Mouse (Mus musculus) stomach, embryonic 14.5 days (tissue): ENCODE measurements around the gene Tecpr1. TPM values are rescaled to one million over a fixed set of nuclear protein-coding genes. Genes with fewer than 3 reads are reported as not detected.

Source experiments
- ATAC-seq: fragments of 200-750 bp; cut with Nextera tagmentation; 2 replicates; pipeline ENCODE4 v1.8.0; 2017; ENCODE audit warnings: low read depth, moderate TSS enrichment; ENCODE audit not compliant: insufficient number of reproducible peaks, insufficient read depth, low FRiP score
- H3K27ac ChIP-seq: fragments of 300-500 bp; sonication (generic); 2 replicates; pipeline ENCODE4 v1.5.1; 2014; ENCODE audit warnings: mild to moderate bottlenecking, low read length, moderate library complexity, mixed read lengths
- H3K27me3 ChIP-seq: fragments of 300-500 bp; sonication (generic); 2 replicates; pipeline ENCODE4 v1.6.1; 2014; ENCODE audit warnings: low read length, control low read depth, mixed read lengths; ENCODE audit not compliant: control insufficient read depth, insufficient read depth
- H3K36me3 ChIP-seq: fragments of 300-500 bp; sonication (generic); 2 replicates; pipeline ENCODE4 v1.6.1; 2014; ENCODE audit warnings: mild to moderate bottlenecking, control low read depth, low read length, moderate library complexity, mixed read lengths; ENCODE audit not compliant: control insufficient read depth, insufficient read depth
- H3K4me1 ChIP-seq: fragments of 300-500 bp; sonication (generic); 2 replicates; pipeline ENCODE4 v1.6.1; 2014; ENCODE audit warnings: low read length, control low read depth, mixed read lengths; ENCODE audit not compliant: control insufficient read depth, insufficient read depth
- H3K4me2 ChIP-seq: fragments of 300-500 bp; sonication (generic); replicated peaks from 2 replicates; pipeline ENCODE4 v1.6.1; 2014; ENCODE audit warnings: low read depth, low read length, control low read depth
- H3K4me3 ChIP-seq: fragments of 300-500 bp; sonication (generic); 2 replicates; pipeline ENCODE4 v1.5.1; 2014; ENCODE audit warnings: low read depth, low read length, control low read depth
- H3K9ac ChIP-seq: fragments of 300-500 bp; sonication (generic); replicated peaks from 2 replicates; pipeline ENCODE4 v1.6.1; 2014; ENCODE audit warnings: low read depth, mild to moderate bottlenecking, control low read depth, low read length, moderate library complexity, mixed read lengths
- H3K9me3 ChIP-seq: fragments of 300-500 bp; sonication (generic); 2 replicates; pipeline ENCODE4 v1.6.1; 2016; ENCODE audit warnings: low read depth, low read length, control low read depth; ENCODE audit not compliant: control insufficient read depth
- WGBS: fragments of 180-500 bp; shearing (Covaris S2); extraction: QIAGEN DNeasy Blood & Tissue Kit; methylation state at CpG from one replicate; pipeline ENCODE4 v1.1.7; 2014; 5-methylcytosine and 5-hydroxymethylcytosine counted together
- polyA plus RNA-seq: library from polyadenylated mRNA; unstranded; fragments of >200 nt; fragmentation: Nextera tagmentation; extraction: Ambion mirVana; gene quantifications from 2 replicates; pipeline ENCODE4 v1.2.1, GENCODE M21; 2014

The Tecpr1 gene
- polyA plus RNA-seq, 1 experiment from 2014 or later = 17.0 TPM

DNA sequence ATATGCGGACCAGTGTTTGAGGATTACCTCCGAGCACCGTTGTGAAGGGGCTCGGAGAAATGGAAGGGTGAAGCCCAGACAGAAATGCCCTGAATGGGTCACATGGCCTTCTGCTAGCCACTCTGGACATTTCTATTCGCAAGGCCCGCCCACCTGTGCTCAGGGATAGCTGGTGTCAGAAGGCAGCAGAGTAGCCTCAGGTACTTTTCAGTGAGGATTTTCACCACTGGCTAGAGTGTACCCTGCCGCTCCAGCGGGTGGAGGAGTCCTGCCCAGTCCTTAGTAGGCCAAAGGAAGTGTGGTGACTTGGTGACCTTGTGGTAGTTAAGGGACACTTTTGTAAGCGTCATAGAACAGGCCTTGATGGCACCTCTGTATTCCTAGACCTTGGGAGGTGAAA, 37.9 kb upstream of the Tecpr1 start:
- Histone ChIP-seq H3K27ac (no peak overlapping the region), H3K36me3 (peaks cover 32% of the 10 kb centered on the region), H3K4me2 (no peak overlapping the region), H3K27me3 (no peaks in the 10 kb centered on the region), H3K4me3 (no peak overlapping the region), H3K9ac (no peak overlapping the region), H3K9me3 (no peaks in the 10 kb centered on the region), H3K4me1 (peaks cover 34% of the 10 kb centered on the region)
- ATAC-seq = no peak
- 70% methylated on average over 9 of the region's 9 CpGs for WGBS

DNA sequence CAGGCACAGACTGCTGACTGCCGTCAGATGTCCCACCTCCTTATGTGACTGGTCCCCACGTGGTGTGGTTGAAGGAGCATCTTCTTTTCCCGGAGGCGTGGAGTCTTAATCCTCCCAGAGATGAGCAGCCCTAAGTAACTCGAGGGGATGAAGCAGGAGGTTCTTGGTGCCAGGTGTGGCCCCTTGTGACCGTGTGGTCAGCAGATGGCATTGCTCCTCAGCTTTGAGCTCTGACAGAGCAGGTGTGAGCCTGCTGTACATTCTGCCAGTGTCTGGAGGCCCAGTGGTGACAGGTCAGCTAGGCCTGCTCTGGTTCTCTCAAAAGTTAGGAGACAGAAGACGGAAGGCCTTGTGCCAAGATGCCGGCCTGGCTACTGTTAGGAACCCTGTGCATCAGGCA, 37.0 kb upstream of the Tecpr1 start:
- no peak overlapping the region for H3K4me2 ChIP-seq
- ATAC-seq = no peak
- H3K9ac ChIP-seq = no peak overlapping the region
- H3K36me3 ChIP-seq = peaks cover 30% of the 10 kb centered on the region
- H3K4me3 ChIP-seq = no peak overlapping the region
- no peak overlapping the region for H3K27ac ChIP-seq
- H3K9me3 ChIP-seq = no peaks in the 10 kb centered on the region
- H3K27me3 ChIP-seq = no peaks in the 10 kb centered on the region
- peaks cover 35% of the 10 kb centered on the region for H3K4me1 ChIP-seq
- 74% methylated on average over 8 of the region's 8 CpGs for WGBS

DNA sequence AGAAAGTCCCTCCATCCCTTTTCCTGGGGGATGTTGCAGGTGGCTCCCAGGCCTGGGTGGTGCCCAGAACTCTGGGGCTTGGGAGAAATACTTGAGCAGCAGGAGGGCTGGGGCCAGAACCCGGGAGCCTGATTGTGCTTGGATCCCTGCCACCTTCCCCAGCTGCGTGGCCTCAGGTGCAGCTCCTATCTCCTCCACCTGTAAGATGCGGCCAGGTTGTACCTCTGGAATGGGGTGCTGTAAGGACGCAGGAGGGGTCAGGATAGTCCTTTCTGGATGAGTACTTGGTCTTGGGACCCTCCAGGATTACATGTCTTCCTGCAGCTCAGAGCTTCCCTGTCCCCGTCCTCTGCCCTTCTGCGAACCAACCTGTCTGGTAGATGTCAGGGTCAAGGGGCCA, 35.8 kb upstream of the Tecpr1 start:
- Histone ChIP-seq H3K4me3 (no peak overlapping the region), H3K9ac (no peak overlapping the region), H3K27me3 (no peaks in the 10 kb centered on the region), H3K27ac (no peak overlapping the region), H3K36me3 (peaks cover 20% of the 10 kb centered on the region; the same call in 1 of the 2 replicates), H3K4me2 (no peak overlapping the region), H3K4me1 (peaks cover 39% of the 10 kb centered on the region), H3K9me3 (no peaks in the 10 kb centered on the region)
- 59% methylated on average over 6 of the region's 6 CpGs for WGBS
- no peak for ATAC-seq

DNA sequence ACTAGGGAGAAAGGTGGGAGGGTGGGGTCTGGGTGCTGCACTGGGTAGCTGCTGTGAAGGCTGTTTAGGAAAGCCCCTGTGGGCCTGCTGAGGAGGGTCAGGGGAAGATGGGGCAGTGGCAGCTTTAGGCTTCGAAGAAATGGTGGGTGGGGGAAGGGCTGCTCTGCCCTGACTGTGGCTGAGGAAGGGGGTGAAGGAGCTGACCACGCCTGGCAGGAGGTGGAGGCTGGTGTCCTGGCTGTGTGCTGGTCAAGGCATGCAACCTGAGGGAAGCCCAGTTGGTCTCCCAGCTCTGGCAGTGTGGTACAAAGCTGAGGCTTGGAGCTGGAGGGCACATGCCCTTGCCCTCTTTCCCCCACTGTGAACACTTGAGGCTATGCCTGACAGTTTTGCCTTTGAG, 35.3 kb upstream of the Tecpr1 start:
- peaks cover 19% of the 10 kb centered on the region; the same call in 1 of the 2 replicates for H3K36me3 ChIP-seq
- H3K9me3 ChIP-seq = no peaks in the 10 kb centered on the region
- H3K4me3 ChIP-seq = peak overlapping the region; percentile 17; the same call in 1 of the 2 replicates
- WGBS = 12% methylated on average over 2 of the region's 2 CpGs
- no peak overlapping the region for H3K9ac ChIP-seq
- peaks cover 40% of the 10 kb centered on the region for H3K4me1 ChIP-seq
- no peaks in the 10 kb centered on the region for H3K27me3 ChIP-seq
- H3K4me2 ChIP-seq = peak overlapping the region; percentile 84
- H3K27ac ChIP-seq = no peak overlapping the region; the same call in 1 of the 2 replicates
- ATAC-seq = no peak

DNA sequence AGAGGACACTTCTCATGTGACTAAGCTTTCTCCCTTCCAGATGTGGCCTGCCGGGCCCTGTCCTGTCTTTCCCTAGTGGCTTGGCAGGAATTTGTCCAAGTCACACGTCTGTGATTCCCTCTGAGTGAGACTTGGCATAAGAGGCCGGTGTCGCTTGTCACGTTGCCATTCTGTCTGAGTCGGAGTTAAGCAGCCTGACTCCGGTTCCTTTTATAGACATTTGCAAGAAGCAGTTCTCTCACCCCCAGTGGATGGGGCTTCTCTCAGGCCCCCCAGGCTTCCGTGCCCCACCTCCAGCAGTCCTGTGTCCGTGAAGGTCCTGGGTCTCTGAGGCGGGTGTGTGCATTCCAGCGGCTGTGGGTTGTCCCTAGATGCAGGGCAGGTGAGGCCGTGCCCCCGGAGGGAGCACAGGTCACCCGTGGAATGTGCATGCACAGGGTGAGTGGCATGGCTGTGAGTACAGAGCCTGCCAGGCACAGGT, 34.8 kb upstream of the Tecpr1 start:
- Histone ChIP-seq H3K9ac (peak overlapping the region; percentile 95; the same call in 1 of the 2 replicates), H3K4me3 (peak overlapping the region; percentile 17), H3K4me1 (peaks cover 36% of the 10 kb centered on the region), H3K4me2 (peak overlapping the region; percentile 84), H3K27me3 (no peaks in the 10 kb centered on the region), H3K36me3 (peaks cover 19% of the 10 kb centered on the region; the same call in 1 of the 2 replicates), H3K27ac (peak overlapping the region; percentile 48; the same call in 1 of the 2 replicates), H3K9me3 (no peaks in the 10 kb centered on the region)
- WGBS = 19% methylated on average over 14 of the region's 14 CpGs
- ATAC-seq = no peak

DNA sequence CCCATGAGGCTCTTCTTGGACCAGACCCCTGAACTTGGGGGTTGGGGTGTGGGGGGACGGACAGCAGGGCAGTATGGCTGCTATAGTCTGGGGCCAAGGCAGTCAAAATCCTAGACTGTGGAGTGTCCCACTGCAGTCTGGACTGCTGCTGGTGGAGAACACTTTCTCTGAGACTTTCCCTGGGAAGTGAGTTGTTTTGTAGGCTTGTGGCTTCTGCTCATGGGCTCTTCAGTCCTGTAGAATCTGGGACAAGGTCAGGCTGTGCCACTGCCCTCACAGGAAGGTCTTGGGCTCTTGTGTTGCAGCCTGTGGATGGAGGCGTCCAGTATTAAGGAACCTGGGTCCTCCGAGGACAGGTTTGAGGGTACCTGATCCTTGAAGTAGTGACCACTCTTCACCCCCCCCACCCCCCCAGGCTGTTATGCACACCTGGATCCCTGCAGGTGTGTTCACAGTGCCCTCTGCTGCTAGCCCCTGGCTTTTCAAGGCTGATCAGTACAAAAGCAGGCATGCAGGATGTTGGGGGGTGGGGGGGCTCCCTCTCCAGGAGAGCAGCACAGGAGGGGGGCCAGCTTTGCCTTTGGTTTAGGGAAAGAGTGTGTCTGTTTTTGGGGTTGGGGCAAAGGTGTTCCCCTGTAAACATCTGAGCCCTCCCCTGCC, 34.2 kb upstream of the Tecpr1 start:
- Histone ChIP-seq H3K27ac (no peak overlapping the region), H3K4me3 (peak overlapping the region; percentile 97), H3K36me3 (peaks cover 15% of the 10 kb centered on the region; the same call in 1 of the 2 replicates), H3K9me3 (no peaks in the 10 kb centered on the region), H3K9ac (peak overlapping the region; percentile 95; the same call in 1 of the 2 replicates), H3K27me3 (no peaks in the 10 kb centered on the region), H3K4me1 (peaks cover 36% of the 10 kb centered on the region), H3K4me2 (peak overlapping the region; percentile 84)
- WGBS = 66% methylated on average over 3 of the region's 3 CpGs
- ATAC-seq = no peak

DNA sequence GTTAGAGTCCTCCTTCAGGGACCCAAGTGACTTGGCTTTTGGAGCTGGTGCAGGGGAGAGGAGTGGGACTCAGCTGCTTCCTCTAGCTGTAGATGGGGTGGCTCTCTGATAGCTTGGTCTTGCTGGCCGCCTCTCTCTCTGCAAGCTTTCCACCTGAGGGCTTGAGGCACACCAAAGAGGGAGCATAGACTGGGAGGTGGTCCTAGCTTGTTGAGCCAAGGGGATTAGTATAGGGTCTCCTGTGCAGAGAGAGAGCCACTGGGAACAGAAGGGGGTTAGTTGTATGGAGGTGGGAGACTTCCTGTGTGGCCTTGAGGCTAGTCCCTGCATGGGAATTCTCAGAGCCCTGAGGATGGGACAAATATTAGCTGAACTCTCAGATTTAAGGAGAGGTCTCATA, 33.5 kb upstream of the Tecpr1 start:
- Histone ChIP-seq H3K9ac (peak overlapping the region; percentile 95; the same call in 1 of the 2 replicates), H3K36me3 (peaks cover 15% of the 10 kb centered on the region; the same call in 1 of the 2 replicates), H3K4me1 (peaks cover 36% of the 10 kb centered on the region), H3K27ac (peak overlapping the region; percentile 95), H3K9me3 (no peaks in the 10 kb centered on the region), H3K4me3 (peak overlapping the region; percentile 97), H3K27me3 (no peaks in the 10 kb centered on the region), H3K4me2 (peak overlapping the region; percentile 84)
- 18% methylated on average over 1 of the region's 1 CpGs for WGBS
- ATAC-seq = no peak

DNA sequence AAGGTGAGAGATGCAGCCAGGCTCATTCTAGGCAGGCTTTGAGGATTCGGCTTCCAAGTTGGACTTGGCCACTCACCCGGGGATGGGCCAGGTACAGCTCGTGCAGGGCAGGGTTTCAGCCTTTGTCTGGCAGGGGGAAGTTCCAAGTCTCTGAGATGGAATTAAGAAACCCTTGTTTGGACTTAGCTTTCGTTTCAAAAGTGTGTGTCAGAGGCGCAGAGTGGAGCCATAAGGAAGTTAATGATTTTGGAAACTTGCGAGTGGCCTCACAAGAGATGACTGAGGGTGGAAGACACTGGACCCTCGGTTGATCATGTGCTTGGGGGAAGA, 33.1 kb upstream of the Tecpr1 start:
- H3K9me3 ChIP-seq = no peaks in the 10 kb centered on the region
- WGBS = 8% methylated on average over 7 of the region's 7 CpGs
- H3K27ac ChIP-seq = peak overlapping the region; percentile 95
- peaks cover 15% of the 10 kb centered on the region; the same call in 1 of the 2 replicates for H3K36me3 ChIP-seq
- H3K9ac ChIP-seq = peak overlapping the region; percentile 95
- peak overlapping the region; percentile 97 for H3K4me3 ChIP-seq
- no peak for ATAC-seq
- peaks cover 36% of the 10 kb centered on the region for H3K4me1 ChIP-seq
- peak overlapping the region; percentile 84 for H3K4me2 ChIP-seq
- no peaks in the 10 kb centered on the region for H3K27me3 ChIP-seq
